Mouse (Mus musculus) common myeloid progenitor, adult 5-6 weeks (primary cell): Measurements from ENCODE around the gene Lrrc57. TPM values are rescaled to one million over a fixed set of nuclear protein-coding genes. Genes with fewer than 3 reads are reported as not detected.
"Not testable (repeated sequence)": the region's sequence is repeated elsewhere in the genome, so short reads cannot be mapped to it uniquely, and the experiment has no call there.

ENCODE experiments used
- ATAC-seq: replicated peaks from 2 replicates; pipeline ENCODE4 v1.8.0; 2016; ENCODE audit warnings: low read depth, mild to moderate bottlenecking, moderate TSS enrichment, inconsistent platforms; ENCODE audit not compliant: poor library complexity, severe bottlenecking
- total RNA-seq: library from RNA; stranded (forward); fragments of 200-1000, 187-1606 nt; gene quantifications from 2 replicates; pipeline ENCODE4 v1.2.3, GENCODE M21; 2017

Lrrc57 gene
- total RNA-seq, 1 experiment from 2014 or later: 15.0 TPM

GRCm38 (mm10) chr2:120606021-120606690 is 3.2 kb downstream of the Lrrc57 start:
- ATAC-seq: 0 out of 2 replicates have a peak, but pooled peaks have one; percentile 37

DNA sequence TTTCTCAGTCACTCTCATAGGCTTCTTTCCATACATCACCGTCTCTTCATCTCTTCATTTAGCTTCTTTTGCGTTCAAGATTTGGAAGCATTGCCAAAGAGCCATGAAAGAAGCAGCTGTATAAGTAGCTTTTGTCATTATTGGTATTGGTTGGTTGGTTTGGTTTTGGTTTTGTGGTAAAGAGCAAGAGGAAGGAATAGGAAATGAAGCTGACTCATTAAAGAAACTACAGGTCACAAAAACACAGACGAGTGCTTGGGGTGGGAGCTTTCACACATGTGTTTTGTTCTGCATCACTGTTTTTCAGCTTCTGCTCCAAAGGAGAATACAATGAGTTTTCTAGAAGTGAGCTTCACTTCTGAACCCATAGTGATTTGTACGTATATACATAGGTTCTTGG is 9.8 kb downstream of the Lrrc57 start:
- 0 out of 2 replicates have a peak, but pooled peaks have one; percentile 15 for ATAC-seq

DNA sequence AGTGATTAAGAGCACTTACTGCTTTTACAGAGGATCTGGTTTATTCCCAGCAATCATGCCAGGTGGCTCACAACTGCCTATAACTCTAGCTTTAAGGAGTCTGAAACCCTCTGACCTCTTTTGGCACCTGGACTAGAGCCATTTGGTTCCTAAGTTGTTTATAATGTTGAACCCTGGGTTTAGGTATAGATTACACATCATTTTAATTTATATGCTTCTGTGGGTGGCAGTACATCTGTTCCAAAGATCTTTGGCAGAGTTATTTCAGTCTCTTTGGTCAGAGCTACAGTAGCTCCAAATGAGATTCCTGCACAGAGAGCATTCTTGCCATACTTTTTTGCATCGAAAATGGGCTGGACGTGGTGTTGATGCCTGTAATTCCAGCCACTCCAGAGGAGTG is 11.6 kb downstream of the Lrrc57 start:
- no peak for ATAC-seq

DNA sequence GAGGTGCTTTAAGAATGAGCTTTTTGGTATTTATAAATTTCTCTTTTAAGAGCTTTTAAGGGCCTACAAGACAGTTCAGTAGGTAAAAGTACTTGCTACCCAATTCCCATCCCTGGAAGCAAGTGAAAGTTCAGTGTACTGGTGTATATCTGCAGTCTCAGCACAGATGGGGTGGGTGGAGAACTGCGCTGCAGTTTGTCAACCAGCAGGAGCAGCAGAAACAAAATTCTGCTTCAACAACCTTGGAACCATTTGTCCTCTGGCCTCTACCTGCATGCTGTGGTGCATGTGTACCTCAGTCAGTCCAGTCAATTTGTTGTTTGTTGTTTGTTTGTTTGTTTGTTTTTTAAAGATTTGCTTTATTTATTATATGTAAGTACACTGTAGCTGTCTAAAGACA is 17.1 kb downstream of the Lrrc57 start:
- ATAC-seq: no peak

DNA sequence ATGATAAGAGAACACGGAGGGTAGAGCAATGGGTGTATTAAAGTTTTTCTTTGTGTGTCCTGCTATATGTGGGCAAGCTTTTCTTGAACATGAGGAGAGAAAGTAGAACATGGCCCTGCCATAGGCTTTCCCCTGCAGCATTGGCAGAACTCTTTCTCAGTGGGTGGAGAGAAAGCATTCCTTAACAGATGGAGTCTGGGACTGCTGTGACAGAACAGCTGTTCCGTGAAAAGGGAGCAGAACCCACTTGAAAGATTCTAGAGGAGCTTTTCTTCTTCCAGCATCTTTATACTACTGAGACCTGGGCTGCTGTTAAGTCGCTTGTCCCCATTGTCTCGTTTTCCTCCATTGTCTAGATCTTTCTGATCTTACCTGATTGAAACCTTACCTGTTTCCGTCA is 19.6 kb downstream of the Lrrc57 start:
- ATAC-seq: no peak

GRCm38 (mm10) chr2:120578286-120578685 is 31.0 kb downstream of the Lrrc57 start:
- peak; percentile 83 for ATAC-seq

GRCm38 (mm10) chr2:120577799-120578198 is 31.5 kb downstream of the Lrrc57 start:
- ATAC-seq: no peak

GRCm38 (mm10) chr2:120575978-120576377 is 33.3 kb downstream of the Lrrc57 start:
- ATAC-seq: peak; percentile 82

DNA sequence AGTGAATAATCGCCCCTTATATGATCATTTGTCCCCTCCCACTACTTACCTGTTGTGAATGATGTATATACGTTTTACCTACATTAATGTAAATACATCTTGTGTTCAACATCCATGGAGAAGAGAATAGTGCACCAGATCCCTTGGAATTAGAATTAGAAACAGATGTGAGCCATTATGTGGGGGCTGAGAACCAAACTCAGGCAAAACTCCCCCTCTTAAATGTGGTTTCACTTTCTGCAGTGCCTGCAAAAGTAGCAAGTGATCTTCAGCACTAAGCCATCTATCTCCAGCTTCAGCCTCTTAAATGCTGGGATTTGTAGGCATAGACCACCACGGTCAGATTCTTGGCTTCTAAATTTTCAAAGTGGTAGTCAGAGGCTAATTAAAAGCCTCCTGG is 34.2 kb downstream of the Lrrc57 start:
- ATAC-seq: no peak

DNA sequence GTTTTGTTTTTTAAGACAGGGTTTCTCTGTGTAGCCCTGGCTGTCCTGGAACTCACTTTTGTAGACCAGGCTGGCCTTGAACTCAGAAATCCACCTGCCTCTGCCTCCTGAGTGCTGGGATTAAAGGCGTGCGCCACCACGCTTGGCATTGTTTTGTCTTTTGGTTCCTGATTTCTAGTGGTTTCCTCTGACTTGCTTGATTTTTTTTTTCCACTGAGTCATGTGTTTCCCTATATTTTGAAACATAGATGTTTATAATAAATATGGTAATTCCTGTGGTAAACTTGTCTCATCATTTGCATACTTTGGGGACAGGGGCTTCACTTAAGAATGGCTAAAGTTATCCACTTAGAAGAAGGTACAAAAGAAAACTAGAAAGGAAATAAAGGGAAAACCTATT is 37.2 kb downstream of the Lrrc57 start:
- not testable (repeated sequence) for ATAC-seq

DNA sequence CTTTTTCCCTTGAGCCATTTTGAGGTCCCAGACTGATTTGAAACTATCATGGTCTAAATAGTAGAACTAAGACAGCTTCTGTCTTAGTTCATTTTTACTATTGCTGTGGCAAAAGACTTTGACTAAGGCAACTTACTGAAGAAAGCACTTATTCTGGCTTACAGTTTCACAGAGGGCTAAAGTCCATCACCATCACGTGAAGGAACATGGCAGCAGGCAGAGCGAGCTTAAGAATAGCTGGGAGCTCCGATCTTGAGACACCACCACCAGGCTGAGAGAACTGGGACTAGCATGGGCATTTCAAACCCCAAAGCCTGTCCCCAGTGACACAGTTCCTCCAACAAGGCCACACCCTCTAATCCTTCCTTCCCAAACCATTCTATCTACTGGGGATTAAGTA is 38.2 kb downstream of the Lrrc57 start:
- ATAC-seq: no peak

DNA sequence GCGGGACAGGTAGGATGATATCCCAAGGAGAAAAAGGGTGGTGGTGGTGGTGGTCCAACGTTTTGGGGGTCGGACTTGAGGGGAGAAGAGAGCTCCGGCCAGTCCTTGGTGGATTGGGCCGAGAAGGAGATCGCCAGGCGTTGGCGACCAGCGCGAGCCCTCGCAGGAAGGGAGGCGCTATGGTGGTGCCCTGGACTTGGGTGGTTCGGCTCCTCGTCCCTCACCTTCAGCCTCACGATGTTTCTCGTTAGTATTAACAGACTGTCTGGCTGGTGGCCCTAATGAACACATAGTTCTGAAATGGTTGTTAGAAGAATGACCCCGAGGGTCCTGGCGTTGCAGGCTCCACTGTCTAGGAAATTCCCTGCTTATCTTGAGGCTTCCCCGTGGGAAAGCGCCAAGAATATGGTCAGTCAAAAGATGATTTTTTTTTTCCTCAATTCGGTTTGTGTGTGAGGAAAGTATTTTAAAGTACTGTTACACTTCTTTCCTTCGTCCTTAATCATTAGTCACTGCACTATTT is 41.5 kb downstream of the Lrrc57 start:
- no peak for ATAC-seq

DNA sequence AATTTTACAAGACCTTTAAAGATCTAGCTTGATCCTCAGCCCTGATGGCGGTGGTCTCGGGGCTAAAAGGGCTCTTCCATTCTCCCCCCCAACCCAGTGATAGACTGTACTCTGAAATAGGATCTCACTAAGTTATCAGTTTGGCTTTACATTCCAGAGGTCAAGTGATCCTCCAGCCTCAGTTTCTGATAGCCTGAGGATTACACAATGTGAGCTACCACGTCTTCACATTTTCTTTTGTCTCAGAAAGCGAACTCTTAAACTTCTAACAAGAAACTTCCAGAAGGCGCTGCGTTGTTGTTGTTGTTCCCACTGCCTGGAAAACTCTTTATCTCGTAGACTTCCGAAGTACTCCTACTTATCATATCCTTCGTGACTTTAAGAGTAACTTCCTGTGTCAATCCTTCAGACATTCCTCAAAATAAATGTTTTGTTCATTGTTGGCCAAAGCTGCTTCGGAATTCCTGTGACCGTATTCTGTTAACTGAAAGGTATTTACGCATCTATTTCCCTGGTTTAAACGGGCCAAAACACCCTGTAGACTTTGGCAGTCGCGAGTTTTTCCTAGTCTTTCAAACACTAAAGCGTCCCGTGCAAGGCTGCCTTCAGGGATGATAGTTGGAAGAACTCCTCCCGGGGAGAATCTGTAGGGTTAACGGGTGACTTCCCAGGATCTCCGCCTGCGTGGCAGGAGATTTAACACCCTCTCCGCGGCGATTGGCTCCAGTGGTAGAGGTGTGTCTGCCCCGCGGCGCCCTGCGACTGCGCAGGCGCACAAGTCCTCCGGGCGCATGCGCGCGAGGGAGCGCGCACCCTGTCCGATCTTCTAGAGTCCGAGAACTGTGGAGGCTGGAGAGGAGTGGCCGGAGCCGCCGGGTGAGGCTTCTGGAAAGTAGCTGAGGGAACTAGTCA is 42.2 kb downstream of the Lrrc57 start, which contains the start of gene Snap23:
Gene Snap23, plus strand, starts transcription at position 786 of the 912 bp plus-strand sequence.
- peak; percentile 70 for ATAC-seq

DNA sequence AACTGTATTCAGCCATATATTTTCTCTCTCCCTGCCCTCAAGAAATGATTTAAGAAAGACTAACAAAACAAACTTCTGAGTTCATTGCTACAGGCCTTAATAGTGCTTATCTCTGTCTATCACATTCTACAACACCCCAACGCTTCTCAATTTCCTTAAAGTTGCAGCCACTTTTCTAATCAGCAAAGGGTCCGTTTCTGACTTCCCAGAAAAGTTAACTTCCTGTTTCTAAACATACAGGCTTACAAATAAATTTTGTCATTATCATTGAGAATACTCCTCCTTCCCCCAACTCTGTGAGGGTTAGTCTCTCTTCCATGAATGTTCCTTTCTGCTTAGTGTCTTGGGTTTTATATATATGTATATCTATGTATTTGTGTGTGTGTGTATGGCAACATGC is 44.0 kb downstream of the Lrrc57 start:
- ATAC-seq: peak; percentile 15; the same call in 1 of the 2 replicates

- not testable (repeated sequence) for ATAC-seq
These were observed 44.7 kb downstream of the Lrrc57 start for GRCm38 (mm10) chr2:120564548-120565188.

DNA sequence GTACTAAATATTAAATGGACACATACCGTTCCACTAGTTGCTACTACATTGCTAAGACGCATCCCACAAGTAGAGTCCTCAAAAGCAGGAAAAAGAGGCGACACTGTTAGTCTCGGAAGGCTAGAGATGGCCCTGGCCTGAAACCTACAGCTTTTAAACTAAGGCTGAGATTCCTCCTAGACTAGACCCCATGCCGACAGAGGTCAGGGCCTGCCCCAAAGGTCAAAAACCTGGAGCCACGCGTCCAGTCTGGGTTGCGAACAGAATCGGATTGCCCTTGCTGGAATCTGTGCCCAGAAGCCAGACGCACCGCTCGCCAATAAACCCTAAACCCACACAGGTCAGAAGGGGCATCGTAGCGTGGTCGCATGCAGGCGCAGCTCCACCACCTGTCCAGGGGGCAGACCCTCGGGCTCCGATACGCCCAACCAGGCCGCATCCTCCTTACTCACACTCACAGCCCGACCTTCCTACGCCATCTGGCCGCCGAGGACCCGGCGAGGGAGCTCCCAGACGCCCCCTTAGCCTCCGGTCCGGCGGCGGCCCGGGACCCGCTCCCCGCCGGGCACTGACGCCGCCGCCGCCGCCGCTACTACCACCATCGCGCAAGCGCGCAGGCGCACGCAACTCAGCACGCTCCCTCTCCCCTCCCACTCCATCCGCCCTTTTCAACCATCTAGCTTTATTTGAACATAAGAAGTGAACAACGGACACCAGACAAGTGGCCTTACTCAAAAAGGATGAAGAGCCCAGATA is 45.9 kb downstream of the Lrrc57 start, which contains the start of gene Zfp106:
Gene Zfp106, minus strand, starts transcription at position 609 of the 756 bp plus-strand sequence.
- peak; percentile 71 for ATAC-seq

DNA sequence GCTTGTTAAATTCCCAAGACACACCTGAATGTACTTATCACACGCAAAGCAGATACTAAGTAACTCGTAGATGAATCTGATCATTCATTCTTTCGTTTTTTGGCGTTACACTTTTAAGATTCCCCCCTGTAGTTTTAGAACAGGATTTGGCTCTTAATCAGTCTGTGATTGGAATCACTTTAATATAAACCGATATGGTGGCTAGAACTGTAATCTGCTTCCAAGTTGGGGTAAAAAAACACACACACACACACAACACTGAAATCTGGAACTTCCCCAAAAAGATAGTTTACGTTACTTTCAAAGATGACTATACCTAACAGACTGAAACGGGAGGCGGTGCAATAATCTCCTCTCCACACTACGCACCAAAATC is 46.5 kb downstream of the Lrrc57 start:
- ATAC-seq: no peak

DNA sequence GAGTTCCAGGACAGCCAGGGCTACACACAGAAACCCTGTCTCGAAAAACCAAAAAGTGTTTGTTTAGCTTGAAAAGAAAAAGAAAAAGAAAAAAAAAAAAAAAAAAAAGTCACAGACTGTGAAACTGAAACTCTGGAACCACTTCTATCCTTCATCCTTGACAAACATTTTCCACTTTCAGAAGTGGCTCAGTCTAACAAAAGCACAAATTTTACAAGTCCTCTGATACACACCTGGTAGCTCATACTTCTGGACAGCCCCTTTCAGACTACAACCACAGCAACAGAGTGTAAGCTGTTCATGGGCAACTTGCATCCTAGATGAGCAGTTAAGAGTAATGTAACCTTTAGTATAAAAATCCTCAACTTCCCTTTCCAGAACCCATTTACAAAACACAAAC is 47.8 kb downstream of the Lrrc57 start:
- no peak for ATAC-seq

DNA sequence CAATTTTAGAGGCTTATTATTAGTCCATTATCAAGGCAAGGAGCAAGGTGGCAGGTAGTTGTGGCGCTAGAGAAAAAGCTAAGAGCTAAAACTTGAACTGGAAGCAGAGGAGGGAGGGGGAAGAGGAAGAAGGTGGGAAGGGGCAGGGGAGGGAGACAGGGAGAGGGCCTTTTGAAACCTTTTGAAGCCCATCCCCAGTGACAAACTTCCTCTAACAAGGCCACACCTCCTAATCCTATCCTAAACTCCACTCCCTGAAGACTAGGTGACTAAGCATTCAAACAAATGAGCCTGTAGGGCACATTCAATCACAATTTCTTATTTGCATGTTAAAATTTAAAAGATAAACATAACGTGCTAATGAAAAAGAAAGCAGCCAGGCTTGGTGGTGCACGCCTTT is 50.5 kb downstream of the Lrrc57 start:
- ATAC-seq: peak; percentile 75

GRCm38 (mm10) chr2:120556868-120557267 is 52.5 kb downstream of the Lrrc57 start:
- ATAC-seq: no peak
